Mouse (Mus musculus) heart, embryonic 12.5 days (tissue): ENCODE measurements at regions not wholly inside any gene's neighbourhood (a gene's known extent, or its start where the extent isn't known, plus 50 kb on each side); places are given as distances from the start of the nearest gene placed in this dataset.

Experiments used
- ATAC-seq: fragments of 200-750 bp; cut with Nextera tagmentation; 2 replicates; pipeline ENCODE4 v1.8.0; 2017; ENCODE audit warnings: moderate TSS enrichment, moderate library complexity; ENCODE audit not compliant: insufficient number of reproducible peaks, low FRiP score
- H3K27ac ChIP-seq: fragments of 300-500 bp; sonication (generic); 2 replicates; pipeline ENCODE4 v1.5.1; 2016; ENCODE audit warnings: mild to moderate bottlenecking, moderate library complexity; ENCODE audit not compliant: poor library complexity, severe bottlenecking
- H3K27me3 ChIP-seq: fragments of 300-500 bp; sonication (generic); replicated peaks from 2 replicates; pipeline ENCODE4 v1.6.1; 2016; ENCODE audit warnings: mild to moderate bottlenecking, moderate library complexity
- H3K36me3 ChIP-seq: fragments of 300-500 bp; sonication (generic); 2 replicates; pipeline ENCODE4 v1.6.1; 2016; ENCODE audit warnings: mild to moderate bottlenecking, moderate library complexity
- H3K4me1 ChIP-seq: fragments of 300-500 bp; sonication (generic); replicated peaks from 2 replicates; pipeline ENCODE4 v1.6.1; 2016; ENCODE audit warnings: mild to moderate bottlenecking
- H3K4me2 ChIP-seq: fragments of 300-500 bp; sonication (generic); 2 replicates; pipeline ENCODE4 v1.6.1; 2016; ENCODE audit warnings: mild to moderate bottlenecking, moderate library complexity
- H3K4me3 ChIP-seq: fragments of 300-500 bp; sonication (generic); 2 replicates; pipeline ENCODE4 v1.5.1; 2016; ENCODE audit warnings: mild to moderate bottlenecking
- H3K9ac ChIP-seq: fragments of 300-500 bp; sonication (generic); 2 replicates; pipeline ENCODE4 v1.6.1; 2016; ENCODE audit warnings: mild to moderate bottlenecking, moderate library complexity
- H3K9me3 ChIP-seq: fragments of 300-500 bp; sonication (generic); replicated peaks from 2 replicates; pipeline ENCODE4 v1.6.1; 2016; ENCODE audit warnings: mild to moderate bottlenecking, moderate library complexity
- WGBS: fragments of 180-500 bp; shearing (Covaris S2); methylation state at CpG from one replicate; pipeline ENCODE4 v1.1.7; 2016; 5-methylcytosine and 5-hydroxymethylcytosine counted together

- H3K27ac ChIP-seq = no peak overlapping the region
- no peak overlapping the region for H3K4me2 ChIP-seq
- H3K9ac ChIP-seq = no peak overlapping the region
- H3K4me3 ChIP-seq = no peak overlapping the region
- no peaks in the 10 kb centered on the region for H3K9me3 ChIP-seq
- 88% methylated on average over 4 of the region's 4 CpGs for WGBS
- H3K27me3 ChIP-seq = no peaks in the 10 kb centered on the region
- H3K36me3 ChIP-seq = no peaks in the 10 kb centered on the region
- ATAC-seq = no peak
- peaks cover 33% of the 10 kb centered on the region for H3K4me1 ChIP-seq
Measured at GRCm38 (mm10) chr2:129952486-129952885, 59.7 kb upstream of the Tgm3 start.

DNA sequence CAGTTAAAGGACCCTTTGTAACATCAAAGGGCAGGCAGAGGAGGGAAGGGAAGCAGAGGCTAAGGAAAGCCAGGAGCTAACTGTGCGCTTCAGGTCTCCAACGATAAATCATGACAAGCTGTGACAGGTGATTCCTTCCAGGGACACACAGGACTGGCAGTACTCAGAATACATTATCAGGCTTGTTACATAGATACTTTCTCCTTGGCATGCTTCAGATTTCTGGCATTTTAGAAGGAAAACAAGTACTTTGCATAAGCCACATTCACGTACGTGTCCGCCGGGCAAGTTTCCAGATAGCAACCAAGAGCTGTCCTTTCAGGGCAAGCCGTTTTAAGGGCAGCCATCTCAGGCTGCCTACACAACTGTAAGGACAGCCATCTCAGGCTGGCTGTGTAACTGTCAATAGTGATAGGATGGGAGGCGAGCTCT lies 56.9 kb upstream of the Tgm3 start:
- Histone ChIP-seq H3K4me1 (peaks cover 23% of the 10 kb centered on the region), H3K9me3 (no peaks in the 10 kb centered on the region), H3K4me3 (no peak overlapping the region), H3K36me3 (no peaks in the 10 kb centered on the region), H3K27me3 (no peaks in the 10 kb centered on the region), H3K9ac (no peak overlapping the region), H3K4me2 (peak overlapping the region; percentile 34), H3K27ac (0 out of 2 replicates have a peak overlapping the region, but pooled peaks have one; percentile 13)
- WGBS = 31% methylated on average over 8 of the region's 8 CpGs
- ATAC-seq = no peak

DNA sequence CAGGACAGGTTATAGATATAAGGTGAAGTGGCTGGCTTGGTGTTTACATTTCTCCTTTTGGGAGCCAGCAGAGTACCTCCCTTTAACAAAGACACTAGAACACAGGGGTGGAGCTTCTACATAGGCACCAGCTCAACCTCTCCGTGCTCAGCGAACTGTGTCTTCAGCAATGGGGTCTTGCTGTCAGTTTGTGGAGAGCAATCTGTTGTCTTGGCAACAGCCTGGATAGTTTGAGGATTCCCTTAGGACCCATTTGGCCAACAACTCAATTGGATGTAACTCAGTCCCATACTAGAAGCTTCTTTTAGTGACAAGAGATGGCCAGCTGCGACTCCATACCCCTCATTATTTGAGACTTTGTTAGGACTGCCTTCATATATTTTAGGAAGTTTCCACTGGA lies 54.0 kb upstream of the Tgm3 start:
- H3K4me2 ChIP-seq = no peak overlapping the region
- H3K4me3 ChIP-seq = no peak overlapping the region
- peaks cover 19% of the 10 kb centered on the region for H3K4me1 ChIP-seq
- no peaks in the 10 kb centered on the region for H3K9me3 ChIP-seq
- no peak for ATAC-seq
- no peak overlapping the region for H3K27ac ChIP-seq
- H3K36me3 ChIP-seq = no peaks in the 10 kb centered on the region
- H3K9ac ChIP-seq = no peak overlapping the region
- no peaks in the 10 kb centered on the region for H3K27me3 ChIP-seq
- 74% methylated on average over 3 of the region's 3 CpGs for WGBS

GRCm38 (mm10) chr2:129960364-129960763 lies 51.8 kb upstream of the Tgm3 start:
- Histone ChIP-seq H3K36me3 (no peaks in the 10 kb centered on the region), H3K27ac (no peak overlapping the region), H3K27me3 (no peaks in the 10 kb centered on the region), H3K4me1 (peaks cover 7% of the 10 kb centered on the region), H3K9ac (no peak overlapping the region), H3K4me2 (no peak overlapping the region), H3K9me3 (no peaks in the 10 kb centered on the region), H3K4me3 (no peak overlapping the region)
- 87% methylated on average over 4 of the region's 4 CpGs for WGBS
- no peak for ATAC-seq

- WGBS = 60% methylated on average over 5 of the region's 5 CpGs
- no peak for ATAC-seq
- Histone ChIP-seq H3K9ac (no peak overlapping the region), H3K4me2 (no peak overlapping the region), H3K9me3 (no peaks in the 10 kb centered on the region), H3K4me3 (no peak overlapping the region), H3K4me1 (no peaks in the 10 kb centered on the region), H3K27me3 (no peaks in the 10 kb centered on the region), H3K36me3 (no peaks in the 10 kb centered on the region), H3K27ac (no peak overlapping the region)
Measured at GRCm38 (mm10) chr2:129961522-129961921, 50.6 kb upstream of the Tgm3 start.
